1 mouse cellular context compared by ENCODE assay signal in the genomic region with DNA sequence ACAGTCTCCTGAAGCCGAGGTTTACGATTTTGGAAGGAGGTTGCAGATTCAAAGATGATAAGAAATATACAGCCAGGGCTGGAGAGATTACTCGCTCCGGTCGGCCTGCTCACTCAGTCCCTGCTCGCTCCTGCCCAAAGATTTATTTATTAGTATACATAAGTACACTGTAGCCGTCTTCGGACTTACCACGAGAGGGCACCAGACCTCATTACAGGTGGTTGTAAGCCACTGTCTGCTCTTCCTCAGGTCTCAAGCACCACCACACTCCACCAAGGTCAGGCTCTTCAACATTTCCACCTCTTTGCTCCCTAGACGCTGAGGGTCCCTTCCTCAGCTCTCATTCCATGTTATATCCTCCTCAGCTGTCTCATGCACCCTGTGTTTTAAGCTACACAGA.
TF ChIP-seq lines count a peak whose summit lies in the region.

No protein-coding gene starts in this region.

TF ChIP-seq in CH12.LX, 34 proteins besides CTCF, POLR2A, EP300 and RAD21:
- TF ChIP-seq SMC3 (IDR thresholded peaks at IDR 0.05; ENCODE audit: low read depth, low read length), result peak; percentile 54
TF ChIP-seq in CH12.LX: peak in this region for 1; not testable (repeated sequence) for 33.
